Mouse (Mus musculus): ENCODE measurements around the gene Bcl11b. TPM values are rescaled to one million over a fixed set of nuclear protein-coding genes. Genes with fewer than 3 reads are reported as not detected.

Bcl11b gene
- total and polyA plus RNA-seq, 3 experiments, result not detected

DNA sequence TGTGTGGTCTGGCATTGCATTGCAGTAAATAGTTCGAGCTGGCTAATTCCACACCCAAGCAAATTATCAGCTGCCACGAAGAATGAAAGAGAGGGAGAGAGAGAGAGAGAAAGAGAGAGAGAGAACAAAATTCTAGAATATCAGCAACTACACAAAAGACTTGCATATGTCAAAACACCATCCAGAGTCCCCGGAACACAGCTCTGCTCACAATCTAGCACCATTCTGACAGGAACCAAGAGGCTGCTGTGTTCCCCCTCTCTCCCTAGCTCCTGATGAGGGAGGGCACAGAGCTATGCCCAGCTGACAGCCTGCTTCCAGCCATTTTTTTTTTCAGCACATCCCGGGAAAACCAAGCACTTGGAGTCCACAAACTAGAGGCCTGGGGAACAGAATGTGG lies 6.6 kb downstream of the Bcl11b start:
- no peak for DNase-seq (ENCODE audit: extremely low read depth)
- Histone ChIP-seq H3K4me2 (ENCODE audit: insufficient read depth, low read depth, poor library complexity, severe bottlenecking) (no peak overlapping the region), H3K4me1 (ENCODE audit: control insufficient read depth in 1 of 2, insufficient read depth in 2 of 2) (no peaks in the 10 kb centered on the region), H3K27me3 (replicated peaks) (no peaks in the 10 kb centered on the region), H3K36me3 (replicated peaks in 1 of 2; ENCODE audit: control insufficient read depth in 1 of 2, insufficient read depth in 1 of 2, low read length in 1 of 2) (no peaks in the 10 kb centered on the region), H3K9ac (ENCODE audit: insufficient read depth, low read depth) (no peak overlapping the region), H3K9me3 (replicated peaks; ENCODE audit: low read length) (peaks cover 80% of the 10 kb centered on the region), H3K79me2 (replicated peaks; ENCODE audit: control insufficient read depth, extremely low read depth, insufficient read depth, poor library complexity, severe bottlenecking) (no peaks in the 10 kb centered on the region), H3K4me3 (replicated peaks in 1 of 3; ENCODE audit: low read depth in 2 of 3, low read length in 2 of 3, poor library complexity in 1 of 3) (no peak overlapping the region), H3K27ac (ENCODE audit: insufficient read depth, low read depth) (no peak overlapping the region)
- in situ Hi-C loops (cut with MboI; ENCODE audit: low pct_ligation_motif_present, low pct_unique_long_range_greater_than_20kb, low sequenced_read_pairs), result no loop called here
- TF ChIP-seq UBTF (IDR thresholded peaks at IDR 0.05; ENCODE audit: low read depth, low read length), result no peak
- no peak for TF ChIP-seq SMC3 (IDR thresholded peaks at IDR 0.05; ENCODE audit: low read depth, low read length)
- TF ChIP-seq USF1 (IDR thresholded peaks at IDR 0.05; ENCODE audit: low read depth, low read length), result no peak
- no peak for TF ChIP-seq ZC3H11A (IDR thresholded peaks at IDR 0.05; ENCODE audit: low read depth, low read length)
- TF ChIP-seq BHLHE40 (IDR thresholded peaks at IDR 0.05; ENCODE audit: low read depth, low read length), result no peak
- TF ChIP-seq CHD1 (IDR thresholded peaks at IDR 0.05; ENCODE audit: low read depth, low read length), result no peak
- no peak for TF ChIP-seq ZMIZ1 (IDR thresholded peaks at IDR 0.05; ENCODE audit: low read depth, low read length)
- TF ChIP-seq POLR2AphosphoS2 (IDR thresholded peaks at IDR 0.05; ENCODE audit: low read depth, low read length), result no peak
- no peak for TF ChIP-seq CHD2 (IDR thresholded peaks at IDR 0.05; ENCODE audit: low read length)
- TF ChIP-seq HCFC1 (IDR thresholded peaks at IDR 0.05; ENCODE audit: low read depth, low read length), result no peak
- no peak for TF ChIP-seq RAD21 (IDR thresholded peaks at IDR 0.05; ENCODE audit: low read depth, low read length)
- no peak for TF ChIP-seq POLR2A (IDR thresholded peaks at IDR 0.05; ENCODE audit: low read depth, low read length)
- no peak for TF ChIP-seq KAT2A (IDR thresholded peaks at IDR 0.05; ENCODE audit: insufficient replicate concordance, low read length)
- TF ChIP-seq MAX (IDR thresholded peaks at IDR 0.05; ENCODE audit: low read length), result no peak
- no peak for TF ChIP-seq RCOR1 (conservative IDR thresholded peaks at IDR 0.05; ENCODE audit: low read depth, low read length)
- TF ChIP-seq SIN3A (IDR thresholded peaks at IDR 0.05; ENCODE audit: low read length), result no peak
- no peak for TF ChIP-seq CTCF (conservative IDR thresholded peaks at IDR 0.05 in 1 of 2, IDR thresholded peaks at IDR 0.05 in 1 of 2; ENCODE audit: low read depth in 2 of 2, low read length in 2 of 2)
- TF ChIP-seq MYC (IDR thresholded peaks at IDR 0.05; ENCODE audit: low read depth, low read length), result no peak
- TF ChIP-seq MEF2A (IDR thresholded peaks at IDR 0.05; ENCODE audit: borderline replicate concordance, low read depth, low read length), result no peak
- dilution Hi-C loops (cut with MboI; ENCODE audit: extremely low pct_ligation_motif_present, extremely low pct_unique_long_range_greater_than_20kb, low sequenced_read_pairs), result no loop called here

DNA sequence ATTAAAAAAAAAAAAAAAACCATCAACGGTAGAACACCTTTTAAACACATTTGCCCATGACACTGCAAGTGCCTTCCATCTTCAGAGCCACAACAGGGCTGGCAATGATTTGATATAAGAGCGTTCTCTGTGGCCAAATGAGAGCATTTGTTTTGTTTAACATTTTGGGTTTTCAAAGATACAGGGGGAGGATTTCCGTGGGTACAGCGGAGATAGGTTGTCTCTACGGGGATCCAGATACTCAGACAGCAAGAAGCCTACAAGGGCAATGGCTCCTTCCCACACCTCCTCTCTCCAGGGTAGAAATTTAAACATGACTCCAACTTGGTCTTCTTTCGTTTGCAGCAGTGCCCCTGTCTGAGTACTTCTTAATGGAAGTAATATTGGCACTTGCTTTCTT lies 7.2 kb downstream of the Bcl11b start:
- Histone ChIP-seq H3K36me3 (replicated peaks in 1 of 2; ENCODE audit: control insufficient read depth in 1 of 2, insufficient read depth in 1 of 2, low read length in 1 of 2) (no peaks in the 10 kb centered on the region), H3K27ac (ENCODE audit: insufficient read depth, low read depth) (no peak overlapping the region), H3K27me3 (replicated peaks) (no peaks in the 10 kb centered on the region), H3K9ac (ENCODE audit: insufficient read depth, low read depth) (no peak overlapping the region), H3K9me3 (replicated peaks; ENCODE audit: low read length) (peaks cover 81% of the 10 kb centered on the region), H3K4me3 (replicated peaks in 1 of 3; ENCODE audit: low read depth in 2 of 3, low read length in 2 of 3, poor library complexity in 1 of 3) (no peak overlapping the region), H3K4me1 (ENCODE audit: control insufficient read depth in 1 of 2, insufficient read depth in 2 of 2) (no peaks in the 10 kb centered on the region), H3K79me2 (replicated peaks; ENCODE audit: control insufficient read depth, extremely low read depth, insufficient read depth, poor library complexity, severe bottlenecking) (no peaks in the 10 kb centered on the region), H3K4me2 (ENCODE audit: insufficient read depth, low read depth, poor library complexity, severe bottlenecking) (no peak overlapping the region)
- dilution Hi-C loops (cut with MboI; ENCODE audit: extremely low pct_ligation_motif_present, extremely low pct_unique_long_range_greater_than_20kb, low sequenced_read_pairs) (no loop called here), in situ Hi-C loops (cut with MboI; ENCODE audit: low pct_ligation_motif_present, low pct_unique_long_range_greater_than_20kb, low sequenced_read_pairs) (no loop called here)
- DNase-seq (ENCODE audit: extremely low read depth), result no peak
- no peak for TF ChIP-seq KAT2A (IDR thresholded peaks at IDR 0.05; ENCODE audit: insufficient replicate concordance, low read length)
- no peak for TF ChIP-seq CHD2 (IDR thresholded peaks at IDR 0.05; ENCODE audit: low read length)
- TF ChIP-seq ZC3H11A (IDR thresholded peaks at IDR 0.05; ENCODE audit: low read depth, low read length), result no peak
- TF ChIP-seq PAX5 (IDR thresholded peaks at IDR 0.05; ENCODE audit: low read length), result no peak
- no peak for TF ChIP-seq RCOR1 (conservative IDR thresholded peaks at IDR 0.05; ENCODE audit: low read depth, low read length)
- no peak for TF ChIP-seq SMC3 (IDR thresholded peaks at IDR 0.05; ENCODE audit: low read depth, low read length)
- TF ChIP-seq TBP (conservative IDR thresholded peaks at IDR 0.05; ENCODE audit: low read depth, low read length), result no peak
- TF ChIP-seq MXI1 (IDR thresholded peaks at IDR 0.05; ENCODE audit: low read depth, low read length), result no peak
- no peak for TF ChIP-seq TCF12 (IDR thresholded peaks at IDR 0.05; ENCODE audit: low read depth, low read length)
